Mouse (Mus musculus): ENCODE measurements around the gene Hist3h2a.
A peak's percentile ranks its signal among the peaks of the same experiment; 100 is the strongest.

The Hist3h2a gene

GRCm38 (mm10) chr11:58968551-58968950 lies 14.1 kb downstream of the Hist3h2a start:
- no peak for DNase-seq (ENCODE audit: low read depth, low spot score)

DNA sequence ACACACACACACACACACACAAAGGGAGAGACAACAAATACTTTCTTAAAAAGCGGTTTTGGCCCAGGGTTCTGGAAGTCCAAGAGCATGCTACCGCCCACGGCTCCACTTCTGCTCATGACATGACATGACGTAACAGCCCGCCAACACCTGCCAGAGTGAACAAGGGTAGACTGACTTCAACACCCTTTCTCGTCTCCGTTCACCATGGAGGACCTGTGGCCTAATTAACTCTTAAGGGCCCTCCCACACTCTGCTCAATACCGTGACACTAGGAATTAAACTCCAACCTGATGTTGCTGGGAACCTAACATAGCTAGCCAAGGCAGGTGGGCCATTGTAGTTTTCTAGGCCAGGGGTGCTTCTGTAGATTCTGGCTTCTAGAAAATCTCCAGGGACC lies 14.5 kb downstream of the Hist3h2a start:
- no peak for DNase-seq (ENCODE audit: low read depth, low spot score)

DNA sequence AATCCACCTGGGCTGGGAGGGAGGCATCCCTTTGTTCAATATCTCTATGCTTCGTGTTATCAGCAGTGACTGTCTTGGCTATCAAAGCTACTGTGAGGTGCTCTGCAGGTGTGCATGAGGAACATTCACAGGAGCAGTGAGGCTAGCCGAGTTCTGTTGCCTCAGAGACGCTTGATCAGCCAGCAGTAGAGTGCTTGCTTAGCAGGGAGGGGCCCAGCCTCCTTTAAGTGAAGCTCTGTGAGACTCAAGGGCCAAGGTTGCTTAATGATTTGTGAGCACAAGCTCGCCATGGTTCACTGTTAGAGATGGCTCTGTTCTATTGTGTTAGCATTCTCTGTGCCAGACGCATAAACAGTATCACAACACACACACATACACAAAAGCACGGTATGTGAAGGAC lies 15.2 kb downstream of the Hist3h2a start:
- DNase-seq (ENCODE audit: low read depth, low spot score) = no peak

- no peak for DNase-seq (ENCODE audit: low read depth, low spot score)
Measured at GRCm38 (mm10) chr11:58970831-58971530, 16.5 kb downstream of the Hist3h2a start.

GRCm38 (mm10) chr11:58971796-58972195 lies 17.3 kb downstream of the Hist3h2a start:
- no peak for DNase-seq (ENCODE audit: low read depth, low spot score)

DNA sequence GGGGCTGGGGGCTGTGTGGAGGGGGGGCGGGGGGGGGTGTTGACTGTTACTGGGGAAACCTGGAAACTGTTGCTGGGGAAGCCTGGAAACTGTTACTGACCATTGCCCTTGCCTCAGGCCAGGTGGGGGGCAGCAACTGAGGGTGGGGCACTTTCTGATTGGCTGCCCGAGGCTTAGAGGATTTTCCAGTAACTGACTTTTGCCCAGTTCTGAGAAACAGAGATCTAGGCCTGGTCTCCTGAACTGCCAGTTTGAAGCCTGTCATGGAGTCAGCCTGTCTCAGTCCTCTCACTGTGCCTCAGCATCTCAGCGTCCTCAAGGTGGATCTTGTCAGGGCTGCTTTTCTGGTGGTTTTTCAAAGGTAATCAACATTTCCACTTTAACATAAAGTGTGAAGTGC lies 19.9 kb downstream of the Hist3h2a start:
- DNase-seq (ENCODE audit: low read depth, low spot score) = no peak

DNA sequence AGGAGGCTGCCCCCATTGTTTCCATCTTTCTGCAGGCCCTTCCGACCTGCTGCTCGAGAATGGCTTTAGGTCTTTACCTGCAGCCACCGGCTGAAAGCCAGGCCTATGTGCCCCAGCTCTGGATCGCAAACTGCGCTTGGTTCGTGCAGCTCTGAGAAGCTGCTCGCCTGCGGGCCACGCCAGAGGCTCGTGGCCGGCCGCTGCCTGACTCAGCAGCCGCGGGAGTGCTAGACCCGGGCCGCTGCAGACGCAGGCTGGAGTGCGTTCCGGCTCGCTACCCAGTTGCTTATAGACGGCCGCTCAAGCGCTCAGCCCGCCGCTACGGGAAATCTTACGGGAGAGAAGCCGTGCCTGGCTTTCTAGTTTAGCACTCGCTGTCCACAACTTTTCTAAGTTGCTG lies 22.7 kb downstream of the Hist3h2a start:
- no peak for DNase-seq (ENCODE audit: low read depth, low spot score)

DNA sequence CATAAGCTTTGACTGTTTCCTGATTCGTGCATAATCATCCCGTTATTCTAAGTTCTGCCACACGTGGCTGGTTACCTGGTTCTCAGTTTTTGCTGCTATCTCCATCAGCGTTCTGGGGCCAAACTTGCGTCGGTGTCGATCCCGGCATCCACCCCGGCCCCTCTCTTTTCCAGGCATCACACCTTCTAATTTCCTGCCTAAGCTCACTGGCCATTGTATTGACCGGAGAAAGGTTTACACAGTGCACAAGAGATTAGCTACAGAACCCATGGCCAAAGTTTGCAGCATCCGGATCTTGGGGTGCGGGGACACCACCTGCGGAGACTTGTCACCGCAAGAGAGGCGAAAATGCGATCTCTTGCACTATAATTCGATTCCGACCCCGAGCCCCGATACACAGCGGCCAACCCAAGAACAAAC lies 23.1 kb downstream of the Hist3h2a start:
- no peak for DNase-seq (ENCODE audit: low read depth, low spot score)

DNA sequence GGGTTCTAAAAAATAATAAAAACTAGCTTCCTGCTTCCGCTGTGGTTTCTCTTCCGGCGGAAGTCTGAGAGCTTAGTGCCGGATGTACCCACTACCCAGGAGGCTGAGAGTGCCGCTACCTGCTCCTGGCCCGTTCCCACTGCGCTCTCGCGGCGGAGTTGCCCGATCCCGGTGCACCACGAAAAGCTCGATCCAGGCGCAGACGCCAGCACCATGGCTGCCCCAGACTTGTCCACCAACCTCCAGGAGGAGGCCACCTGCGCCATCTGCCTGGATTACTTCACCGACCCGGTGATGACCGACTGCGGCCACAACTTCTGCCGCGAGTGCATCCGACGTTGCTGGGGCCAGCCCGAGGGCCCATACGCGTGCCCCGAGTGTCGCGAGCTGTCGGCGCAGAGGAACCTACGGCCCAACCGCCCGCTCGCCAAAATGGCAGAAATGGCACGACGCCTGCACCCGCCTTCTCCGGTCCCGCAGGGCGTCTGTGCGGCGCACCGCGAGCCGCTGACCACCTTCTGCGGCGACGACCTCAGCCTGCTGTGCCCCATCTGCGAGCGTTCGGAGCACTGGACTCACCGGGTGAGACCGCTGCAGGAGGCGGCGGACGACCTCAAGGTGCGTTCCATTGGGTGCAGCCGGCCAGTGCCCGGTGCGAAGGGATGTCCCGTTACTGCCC lies 23.7 kb downstream of the Hist3h2a start, which contains the start of gene Trim11:
Gene Trim11, plus strand, starts transcription at position 67 of the 679 bp plus-strand sequence.
- DNase-seq (ENCODE audit: low read depth, low spot score) = peak; percentile 64

GRCm38 (mm10) chr11:58978706-58979030 lies 24.2 kb downstream of the Hist3h2a start:
- no peak for DNase-seq (ENCODE audit: low read depth, low spot score)

DNA sequence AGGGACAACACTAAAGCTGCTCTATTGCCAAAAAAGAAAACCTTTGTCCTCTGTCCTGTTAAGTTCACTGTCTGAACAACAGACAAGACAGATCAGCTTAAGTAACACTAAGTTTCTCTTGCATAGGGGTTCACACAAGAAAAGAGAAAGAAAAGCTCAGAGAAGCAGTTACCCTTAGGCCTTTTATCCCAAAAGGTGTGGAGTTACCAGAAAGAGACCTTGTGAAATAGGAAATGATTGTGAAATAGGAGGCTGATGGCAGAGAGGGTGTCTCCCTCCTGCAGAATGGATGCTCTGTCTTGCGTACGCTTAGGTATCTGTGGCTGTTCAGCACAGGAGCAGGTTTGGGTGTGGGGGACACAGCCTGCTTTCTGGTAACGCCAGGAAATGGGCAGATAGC lies 24.7 kb downstream of the Hist3h2a start:
- DNase-seq (ENCODE audit: low read depth, low spot score) = no peak

- DNase-seq (ENCODE audit: low read depth, low spot score) = no peak
Measured at GRCm38 (mm10) chr11:58979661-58980060, 25.2 kb downstream of the Hist3h2a start.

GRCm38 (mm10) chr11:58980381-58980990 lies 26.0 kb downstream of the Hist3h2a start:
- no peak for DNase-seq (ENCODE audit: low read depth, low spot score)

- DNase-seq (ENCODE audit: low read depth, low spot score) = no peak
Measured at GRCm38 (mm10) chr11:58981541-58982447, 27.3 kb downstream of the Hist3h2a start.

- no peak for DNase-seq (ENCODE audit: low read depth, low spot score)
Measured at GRCm38 (mm10) chr11:58982471-58983097, 28.1 kb downstream of the Hist3h2a start.

DNA sequence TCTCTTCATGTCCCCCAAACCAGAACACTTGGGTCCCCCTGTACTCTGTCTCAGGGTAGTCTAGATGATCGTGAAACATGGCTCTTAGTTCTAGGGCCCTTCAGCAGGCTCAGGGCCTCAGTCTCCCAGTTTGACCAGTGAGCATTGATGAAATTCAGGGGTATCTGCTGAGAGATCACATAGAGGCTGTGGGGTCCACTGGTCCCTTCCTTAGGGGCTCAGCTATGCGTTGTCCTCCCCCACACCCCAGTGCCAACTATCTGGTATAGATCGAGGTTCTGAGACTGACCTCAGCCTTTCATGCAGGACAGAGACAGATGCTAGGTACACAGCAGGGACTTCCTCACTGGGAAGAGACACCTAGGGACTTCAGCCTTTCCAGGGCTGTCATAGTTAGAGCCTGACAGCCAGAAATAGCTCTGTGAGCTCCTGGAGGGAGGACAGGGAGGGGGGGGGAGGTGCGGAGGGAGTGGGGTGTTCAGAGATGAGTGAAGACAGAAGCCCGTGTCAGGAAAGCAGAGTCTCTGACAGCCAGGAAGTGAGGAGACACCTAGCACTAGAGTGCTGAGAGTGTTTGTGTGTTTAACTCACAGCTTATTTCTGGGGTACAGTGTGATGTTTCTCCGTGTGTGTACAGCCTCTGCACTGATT lies 29.3 kb downstream of the Hist3h2a start:
- no peak for DNase-seq (ENCODE audit: low read depth, low spot score)

DNA sequence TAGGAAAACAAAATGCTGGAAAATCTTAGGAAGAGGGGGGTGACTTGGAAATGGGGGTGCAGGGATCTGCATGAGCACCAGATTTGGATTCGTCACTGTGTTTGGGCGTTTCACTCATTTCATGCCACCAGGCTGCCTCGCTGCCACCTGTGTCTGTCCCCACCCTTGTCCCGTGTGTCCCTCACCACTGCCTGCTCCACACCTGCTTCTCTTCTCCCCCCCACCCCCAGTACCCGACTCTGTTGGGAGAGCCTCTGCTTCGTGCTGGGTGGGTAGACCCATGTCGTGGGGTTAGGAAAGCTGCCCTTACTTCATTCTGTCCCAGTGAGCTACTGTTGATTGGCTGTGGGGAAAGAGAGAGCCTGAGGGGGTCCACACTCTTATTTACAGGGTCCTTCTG lies 30.2 kb downstream of the Hist3h2a start:
- DNase-seq (ENCODE audit: low read depth, low spot score) = no peak

DNA sequence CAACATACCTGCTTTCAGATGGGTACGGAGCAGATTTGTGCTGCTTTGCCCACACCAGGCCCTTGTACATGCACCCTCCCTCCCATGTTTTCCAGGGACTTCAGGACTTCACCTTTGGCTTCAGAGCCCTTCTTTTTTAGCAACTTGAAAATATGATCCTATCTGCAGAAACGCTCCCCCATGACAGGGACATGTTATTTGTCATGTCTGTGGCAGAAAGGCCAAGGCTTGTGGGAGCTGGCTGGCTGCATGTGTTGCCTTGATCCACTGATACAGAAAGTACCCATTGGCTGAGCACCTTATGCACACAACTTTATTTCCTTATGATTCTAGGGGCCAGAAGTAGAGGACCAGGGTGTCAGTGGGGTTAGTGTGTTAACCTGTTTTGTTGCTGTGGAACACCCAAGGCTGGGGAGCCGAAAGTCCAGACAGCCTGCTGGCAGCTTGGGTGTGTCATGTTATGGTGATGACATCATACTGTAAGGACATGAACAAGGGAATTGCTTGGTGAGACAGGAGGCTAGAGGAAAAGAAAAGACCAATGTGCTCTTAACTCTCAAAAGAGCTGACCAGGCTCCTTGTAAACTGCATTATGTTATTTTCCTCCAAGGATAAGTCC lies 30.9 kb downstream of the Hist3h2a start:
- DNase-seq (ENCODE audit: low read depth, low spot score) = no peak

GRCm38 (mm10) chr11:58989166-58989565 lies 34.7 kb downstream of the Hist3h2a start:
- DNase-seq (ENCODE audit: low read depth, low spot score) = no peak

- DNase-seq (ENCODE audit: low read depth, low spot score) = no peak
Measured at GRCm38 (mm10) chr11:58990141-58990540, 35.7 kb downstream of the Hist3h2a start.

Measured in retina, postnatal 7 days (tissue).